In genomic region chr4:119786721-119787120, GRCm38 (mm10) we compare ENCODE assay signal across 28 mouse cellular contexts. TPM values are rescaled to one million over a fixed set of nuclear protein-coding genes. Genes with fewer than 3 reads are reported as not detected.
DNase-seq lines count a peak whose midpoint lies in the region; ATAC-seq lines count a peak whose summit lies in the region.
"Had no signal": no experiment of that assay in that cellular context is flagged by ENCODE, and none has a peak within 500 bp of the region (broad histone marks: within the 10 kb centered on the region; RNA-seq: fewer than 3 reads in every experiment).

No protein-coding gene starts in this region.

- WGBS in heart, embryonic 10.5 days = 80% methylated on average over 1 of the region's 2 CpGs

- no peaks in the 10 kb centered on the region for H3K9me3 ChIP-seq in heart, embryonic 10.5 days
- H3K9me3 ChIP-seq: embryonic facial prominence, embryonic 10.5 days; embryonic facial prominence, embryonic 15.5 days; heart, embryonic 13.5 days; hindbrain, embryonic 13.5 days; liver, embryonic 15.5 days; megakaryocyte, embryonic 14.5 days; midbrain, embryonic 12.5 days; neural tube, embryonic 12.5 days had no signal

- H3K4me1 ChIP-seq in heart, embryonic 10.5 days = no peaks in the 10 kb centered on the region
- H3K4me1 ChIP-seq: embryonic facial prominence, embryonic 10.5 days; embryonic facial prominence, embryonic 15.5 days; heart, embryonic 13.5 days; hindbrain, embryonic 13.5 days; liver, embryonic 15.5 days; midbrain, embryonic 12.5 days; neural tube, embryonic 12.5 days had no signal

- H3K36me3 ChIP-seq in heart, embryonic 10.5 days = no peaks in the 10 kb centered on the region
- H3K36me3 ChIP-seq: embryonic facial prominence, embryonic 10.5 days; embryonic facial prominence, embryonic 15.5 days; heart, embryonic 13.5 days; hindbrain, embryonic 13.5 days; liver, embryonic 15.5 days; midbrain, embryonic 12.5 days; neural tube, embryonic 12.5 days had no signal

- ATAC-seq in erythroblast, adult 5-6 weeks (replicated peaks; ENCODE audit: low FRiP score, poor library complexity, severe bottlenecking) = no peak
- ATAC-seq: activated CD4-positive, CD25-positive, alpha-beta regulatory T cell, adult 4 months; forebrain, embryonic 14.5 days; intestine, embryonic 16.5 days had no signal

- H3K27me3 ChIP-seq in heart, embryonic 10.5 days (ENCODE audit: insufficient read depth, poor library complexity, severe bottlenecking) = no peaks in the 10 kb centered on the region
- H3K27me3 ChIP-seq: embryonic facial prominence, embryonic 15.5 days; hindbrain, embryonic 13.5 days; liver, embryonic 15.5 days; midbrain, embryonic 12.5 days; neural tube, embryonic 12.5 days had no signal

- H3K4me3 ChIP-seq in heart, embryonic 10.5 days = no peak overlapping the region
- H3K4me3 ChIP-seq: embryonic facial prominence, embryonic 10.5 days; embryonic facial prominence, embryonic 15.5 days; heart, embryonic 13.5 days; hindbrain, embryonic 13.5 days; liver, embryonic 15.5 days; megakaryocyte, embryonic 14.5 days; midbrain, embryonic 12.5 days; myocyte; neural tube, embryonic 12.5 days had no signal

- DNase-seq in gastrocnemius, adult 18-20 months (ENCODE audit: low spot score) = peak; percentile 19
- DNase-seq in gastrocnemius, postnatal 4 days (ENCODE audit: low spot score in 2 of 2) = no peak
- DNase-seq in heart, adult 8-10 months (ENCODE audit: low spot score) = peak; percentile 58
- no peak for DNase-seq in heart, embryonic 10.5 days (ENCODE audit: low spot score)
- DNase-seq in lung, postnatal 36 days = peak; percentile 27
- no peak for DNase-seq in lung, postnatal 10 days
- DNase-seq in fibroblast of lung, adult 2 months (ENCODE audit: low read depth) = peak; percentile 78
- DNase-seq: cerebellum, adult 8-10 months; cerebellum, postnatal 25 days; kidney, adult 8-10 months; kidney, postnatal 4 days; liver; lung, embryonic 14.5 days; right cerebral cortex, postnatal 4 days had no signal

- no peak overlapping the region for H3K27ac ChIP-seq in heart, embryonic 10.5 days
- H3K27ac ChIP-seq: embryonic facial prominence, embryonic 10.5 days; embryonic facial prominence, embryonic 15.5 days; heart, embryonic 13.5 days; hindbrain, embryonic 13.5 days; kidney, postnatal 0 days; liver, embryonic 15.5 days; midbrain, embryonic 12.5 days; neural tube, embryonic 12.5 days had no signal

RNA-seq across cellular contexts. Expression of gene Hivep3, which starts 53.1 kb away (rescaled TPM):
- 1 to 10 TPM; 3.0 to 5.6 TPM for total RNA-seq in gastrocnemius, adult 18-20 months (2021)
- total RNA-seq in gastrocnemius, postnatal 4 days (2021) = 1 to 10 TPM; 5.5 to 5.7 TPM
- 10 to 100 TPM in 2 of 4 experiments, 1 to 10 TPM in 2; 7.4 to 11.0 (median 9.2) TPM for total RNA-seq in heart, adult 8-10 months (2022)
- 3.2 and 3.3 TPM in 2 replicates for polyA plus RNA-seq in heart, embryonic 10.5 days (2016; fragmentation: Nextera tagmentation; extraction: Ambion mirVana)
- under 0.01 and 2.3 TPM in 2 replicates for total RNA-seq in erythroblast, adult 5-6 weeks (2015; ENCODE audit: low replicate concordance)
- 0.51 TPM in 1 of 2 replicates, not detected in the other for total RNA-seq in erythroblast, adult 5-6 weeks (2017; ENCODE audit: low replicate concordance)

Comparison
In these comparisons a context has a peak if more than half of its experiments do, and no peak if none do; other contexts are left out.
1. DNase-seq: peak in gastrocnemius, adult 18-20 months (single experiment), heart, adult 8-10 months (single experiment), lung, postnatal 36 days (single experiment) and fibroblast of lung, adult 2 months (single experiment); none in gastrocnemius, postnatal 4 days (0 of 2), heart, embryonic 10.5 days (single experiment) and lung, postnatal 10 days (single experiment).